ENCODE assay signal across 9 mouse cellular contexts in the genomic region with DNA sequence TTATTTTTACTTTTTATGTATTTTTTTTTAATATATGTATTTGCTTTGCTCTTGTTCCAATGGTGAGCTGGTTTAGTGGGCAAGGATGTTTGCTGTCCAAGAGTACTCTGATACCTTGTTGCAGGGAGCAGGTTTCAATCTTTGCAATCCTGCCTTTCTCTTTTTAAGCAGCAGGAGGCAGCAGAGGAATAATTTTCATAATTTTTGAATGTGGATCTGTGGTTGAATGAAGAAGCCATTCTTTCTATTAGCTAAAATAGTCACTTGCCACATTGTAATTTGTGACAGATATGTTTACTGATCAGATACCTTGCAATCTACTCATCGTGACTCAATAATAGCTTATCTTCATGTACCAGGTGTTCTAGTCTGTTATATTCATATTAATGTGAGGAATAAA.
A peak's percentile ranks its signal among the peaks of the same experiment; 100 is the strongest.
DNase-seq lines count a peak whose midpoint lies in the region; ATAC-seq and TF ChIP-seq lines count a peak whose summit lies in the region.
"Had no signal": no experiment of that assay in that cellular context is flagged by ENCODE, and none has a peak within 500 bp of the region (broad histone marks: within the 10 kb centered on the region; RNA-seq: fewer than 3 reads in every experiment).

No protein-coding gene starts in this region.

- intact Hi-C loops in heart, postnatal 14 days (cut with DNase I) = loop anchor here (2.0 to 10.0 kb wide), 5 partner anchors 51 to 373 kb away; no protein-coding TSS in a partner anchor

- WGBS in liver, postnatal 0 days (ENCODE audit: insufficient replicate concordance) = 70% methylated on average over 1 of the region's 1 CpGs
- 75% methylated on average over 1 of the region's 1 CpGs for WGBS in liver, embryonic 11.5 days

- H3K9ac ChIP-seq in liver, postnatal 0 days (replicated peaks) = no peak overlapping the region
- no peak overlapping the region for H3K9ac ChIP-seq in liver, embryonic 11.5 days (ENCODE audit: low read depth, low read length)
- H3K9ac ChIP-seq: lung, embryonic 15.5 days had no signal

- no peak overlapping the region for H3K4me2 ChIP-seq in liver, postnatal 0 days (ENCODE audit: low read depth, low read length)
- no peak overlapping the region for H3K4me2 ChIP-seq in liver, embryonic 11.5 days
- H3K4me2 ChIP-seq: lung, embryonic 15.5 days had no signal

- no peak overlapping the region for H3K27ac ChIP-seq in liver, postnatal 0 days (ENCODE audit: low read depth)
- no peak overlapping the region for H3K27ac ChIP-seq in liver, embryonic 11.5 days (ENCODE audit: low read depth, low read length)
- H3K27ac ChIP-seq: lung, embryonic 15.5 days had no signal

- H3K4me3 ChIP-seq in liver, postnatal 0 days (ENCODE audit: low read depth, low read length) = no peak overlapping the region
- H3K4me3 ChIP-seq in liver, embryonic 11.5 days (ENCODE audit: low read depth, low read length) = no peak overlapping the region
- H3K4me3 ChIP-seq: lung, embryonic 15.5 days had no signal

- H3K4me1 ChIP-seq in liver, postnatal 0 days (ENCODE audit: insufficient read depth) = no peaks in the 10 kb centered on the region
- H3K4me1 ChIP-seq in liver, embryonic 11.5 days (replicated peaks; ENCODE audit: control insufficient read depth, insufficient read depth, low read length) = 0 out of 2 replicates have a peak, but pooled peaks cover 2% of the 10 kb centered on the region

- peak; percentile 60 for TF ChIP-seq CTCF in liver, postnatal 0 days (IDR thresholded peaks at IDR 0.05; ENCODE audit: low read depth)

- H3K9me3 ChIP-seq in liver, postnatal 0 days (ENCODE audit: low read length) = no peaks in the 10 kb centered on the region
- H3K9me3 ChIP-seq in liver, embryonic 11.5 days (ENCODE audit: control insufficient read depth, low read length) = no peaks in the 10 kb centered on the region
- H3K9me3 ChIP-seq: lung, embryonic 15.5 days had no signal

- no peaks in the 10 kb centered on the region for H3K27me3 ChIP-seq in liver, postnatal 0 days (ENCODE audit: insufficient read depth, low read length)
- no peaks in the 10 kb centered on the region for H3K27me3 ChIP-seq in liver, embryonic 11.5 days (replicated peaks; ENCODE audit: control insufficient read depth, insufficient read depth, low read length)
- H3K27me3 ChIP-seq: lung, embryonic 15.5 days had no signal

- no peak for TF ChIP-seq EP300 in liver, postnatal 0 days (IDR thresholded peaks at IDR 0.05; ENCODE audit: low read depth)

- H3K36me3 ChIP-seq in liver, postnatal 0 days (replicated peaks; ENCODE audit: insufficient read depth, low read length) = no peaks in the 10 kb centered on the region
- no peaks in the 10 kb centered on the region for H3K36me3 ChIP-seq in liver, embryonic 11.5 days (ENCODE audit: control insufficient read depth, insufficient read depth, low read length)
- H3K36me3 ChIP-seq: lung, embryonic 15.5 days had no signal

- no peak; the same call in 1 of the 2 replicates for ATAC-seq in frontal cortex, adult (ENCODE audit: low TSS enrichment)
- ATAC-seq in liver, postnatal 0 days = no peak
- no peak for ATAC-seq in liver, embryonic 11.5 days (replicated peaks; ENCODE audit: low FRiP score)
- 0 out of 2 replicates have a peak, but pooled peaks have one; percentile 42 for ATAC-seq in megakaryocyte progenitor cell, adult 5-6 weeks (replicated peaks; ENCODE audit: poor library complexity)

- peak; percentile 28 to 75 for DNase-seq in frontal cortex, postnatal 36 days (ENCODE audit: low spot score in 2 of 2)
- no peak for DNase-seq in liver, postnatal 0 days
- DNase-seq in liver, embryonic 11.5 days (ENCODE audit: low spot score) = no peak
- DNase-seq in NIH3T3 (ENCODE audit: low read depth) = peak; percentile 66
- DNase-seq in heart, postnatal 14 days = peak; percentile 56 to 75
- no peak for DNase-seq in gastrocnemius, postnatal 25 days

Comparison
In these comparisons a context has a peak if more than half of its experiments do, and no peak if none do; other contexts are left out.
1. DNase-seq: peak in frontal cortex, postnatal 36 days (2 of 2), NIH3T3 (single experiment) and heart, postnatal 14 days (2 of 2); none in liver, postnatal 0 days (single experiment), liver, embryonic 11.5 days (single experiment) and gastrocnemius, postnatal 25 days (single experiment).